Mouse (Mus musculus) heart, adult 2 months (tissue): ENCODE measurements around the gene Kng1. TPM values are rescaled to one million over a fixed set of nuclear protein-coding genes. Genes with fewer than 3 reads are reported as not detected.
A peak's percentile ranks its signal among the peaks of the same experiment; 100 is the strongest.
"Not testable (repeated sequence)": the region's sequence is repeated elsewhere in the genome, so short reads cannot be mapped to it uniquely, and the experiment has no call there.

Experiments
- DNase-seq, 2 experiments: peaks; one replicate each; pipeline ENCODE4 v3.0.0; 2021
- H3K27ac ChIP-seq: fragments of 200-600 bp; 2 replicates; pipeline ENCODE4 v1.8.1; 2022
- H3K27me3 ChIP-seq: fragments of 200-500 bp; 2 replicates; pipeline ENCODE4 v1.6.1; 2012; ENCODE audit warnings: mild to moderate bottlenecking, low read length, inconsistent platforms, mixed read lengths; ENCODE audit not compliant: control insufficient read depth, insufficient read depth
- H3K36me3 ChIP-seq: fragments of 200-500 bp; 2 replicates; pipeline ENCODE4 v1.6.1; 2012; ENCODE audit warnings: low read length, inconsistent platforms; ENCODE audit not compliant: control insufficient read depth, insufficient read depth
- H3K4me1 ChIP-seq: fragments of 200-500 bp; 2 replicates; pipeline ENCODE4 v1.6.1; 2011; ENCODE audit warnings: low read length; ENCODE audit not compliant: control insufficient read depth, insufficient read depth
- H3K4me3 ChIP-seq: fragments of 200-600 bp; 2 replicates; pipeline ENCODE4 v1.8.1; 2022
- H3K79me2 ChIP-seq: fragments of 200-500 bp; replicated peaks from 2 replicates; pipeline ENCODE4 v1.6.1; 2012; ENCODE audit warnings: mild to moderate bottlenecking, inconsistent platforms, low read length, moderate library complexity, mixed read lengths; ENCODE audit not compliant: control insufficient read depth, insufficient read depth
- H3K9ac ChIP-seq: fragments of 200-500 bp; 2 replicates; pipeline ENCODE4 v1.6.1; 2012; ENCODE audit warnings: low read depth, mild to moderate bottlenecking, control low read depth, inconsistent platforms, low read length, mixed read lengths
- CTCF ChIP-seq: fragments of 200-600 bp; IDR thresholded peaks from 2 replicates; pipeline ENCODE4 v1.8.1; 2022; ENCODE audit warnings: antibody characterized with exemption, mild to moderate bottlenecking, moderate library complexity
- EP300 ChIP-seq: fragments of 200-500 bp; IDR thresholded peaks from 2 replicates; pipeline ENCODE4 v1.6.1; 2011; ENCODE audit warnings: low read depth, low read length, control low read depth; ENCODE audit not compliant: insufficient read depth
- POLR2A ChIP-seq: fragments of 200-500 bp; IDR thresholded peaks from 2 replicates; pipeline ENCODE4 v1.6.1; 2011; ENCODE audit warnings: mild to moderate bottlenecking, low read depth, low read length, control low read depth; ENCODE audit not compliant: insufficient read depth
- WGBS: fragments of 180-500 bp; shearing (Covaris S2); methylation state at CpG from one replicate; pipeline ENCODE4 v1.1.7; 2018; 5-methylcytosine and 5-hydroxymethylcytosine counted together
- intact Hi-C: fragments of 180-260 bp; cut with DNase I; formaldehyde crosslinking; loops from one replicate; pipeline ENCODE4 v1.15.1; 2025
- polyA plus RNA-seq: library from polyadenylated mRNA; depleted of rRNA; stranded (reverse); fragments of >200 nt; gene quantifications from 2 replicates; pipeline ENCODE4 v1.2.3, GENCODE M21; 2012
- total RNA-seq, 2 experiments: library from RNA; stranded (reverse); gene quantifications; 2 replicates each; pipeline ENCODE4 v1.2.3; 2021

Kng1 gene
- total and polyA plus RNA-seq, 3 experiments: not detected

DNA sequence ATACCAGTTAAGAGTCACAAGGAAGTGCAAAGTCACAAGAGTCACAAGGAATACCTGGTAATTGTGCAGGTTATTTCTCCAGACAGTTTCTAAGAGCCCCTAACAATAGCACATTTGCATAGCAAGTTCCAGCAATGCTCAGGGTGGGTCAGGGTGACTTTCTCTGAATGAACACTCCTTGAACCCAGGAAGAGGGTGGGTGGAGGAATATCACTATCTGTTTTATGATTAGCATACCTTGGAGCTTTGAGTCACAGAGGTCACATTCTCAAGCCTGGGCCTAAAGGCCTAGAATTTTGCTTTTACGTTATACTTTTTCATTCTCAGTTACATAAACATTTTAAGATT, 40.4 kb downstream of the Kng1 start:
- H3K36me3 ChIP-seq, H3K27ac ChIP-seq, H3K27me3 ChIP-seq, intact Hi-C loops, DNase-seq, H3K9ac ChIP-seq, H3K4me1 ChIP-seq, H3K4me3 ChIP-seq, H3K79me2 ChIP-seq: not testable (repeated sequence)
- WGBS: 98% methylated on average over 1 of the region's 1 CpGs

DNA sequence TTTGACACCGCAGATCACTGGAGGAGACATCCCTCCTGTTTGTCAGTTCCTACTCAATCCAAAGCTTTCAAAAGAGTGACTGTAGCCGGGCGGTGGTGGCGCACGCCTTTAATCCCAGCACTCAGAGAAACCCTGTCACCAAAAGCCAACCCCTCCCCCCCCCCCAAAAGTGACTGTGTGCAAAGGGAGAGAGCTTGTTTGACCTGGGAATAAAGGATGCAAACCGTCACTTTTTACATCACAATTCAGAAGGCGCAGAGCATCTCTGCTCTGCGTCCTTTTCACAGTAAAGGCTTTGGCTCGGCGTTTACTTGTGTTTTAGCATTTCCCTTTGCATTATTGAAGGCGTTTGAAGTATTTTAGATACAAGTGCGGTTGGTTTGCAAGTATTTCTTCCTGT, 42.0 kb downstream of the Kng1 start:
- peak overlapping the region; percentile 3 for H3K4me3 ChIP-seq
- DNase-seq: no peak
- TF ChIP-seq CTCF: no peak
- no peak for TF ChIP-seq EP300
- TF ChIP-seq POLR2A: no peak
- H3K4me1 ChIP-seq: peaks cover 3% of the 10 kb centered on the region; the same call in 1 of the 2 replicates
- no peaks in the 10 kb centered on the region for H3K79me2 ChIP-seq
- no peak overlapping the region; the same call in 1 of the 2 replicates for H3K9ac ChIP-seq
- no peak overlapping the region for H3K27ac ChIP-seq
- WGBS: 47% methylated on average over 12 of the region's 12 CpGs
- no peaks in the 10 kb centered on the region for H3K36me3 ChIP-seq
- H3K27me3 ChIP-seq: no peaks in the 10 kb centered on the region
- intact Hi-C loops: no loop called here

GRCm38 (mm10) chr16:23100099-23100575, 42.5 kb downstream of the Kng1 start:
- Histone ChIP-seq H3K79me2 (no peaks in the 10 kb centered on the region), H3K9ac (peak overlapping the region; percentile 40), H3K27me3 (no peaks in the 10 kb centered on the region), H3K4me3 (peak overlapping the region; percentile 3), H3K4me1 (peaks cover 3% of the 10 kb centered on the region; the same call in 1 of the 2 replicates), H3K27ac (no peak overlapping the region), H3K36me3 (no peaks in the 10 kb centered on the region)
- TF ChIP-seq POLR2A (no peak), CTCF (no peak), EP300 (no peak)
- WGBS: 21% methylated on average over 9 of the region's 9 CpGs
- intact Hi-C loops: no loop called here
- peak in 1 of 2 experiments; percentile 45 for DNase-seq

DNA sequence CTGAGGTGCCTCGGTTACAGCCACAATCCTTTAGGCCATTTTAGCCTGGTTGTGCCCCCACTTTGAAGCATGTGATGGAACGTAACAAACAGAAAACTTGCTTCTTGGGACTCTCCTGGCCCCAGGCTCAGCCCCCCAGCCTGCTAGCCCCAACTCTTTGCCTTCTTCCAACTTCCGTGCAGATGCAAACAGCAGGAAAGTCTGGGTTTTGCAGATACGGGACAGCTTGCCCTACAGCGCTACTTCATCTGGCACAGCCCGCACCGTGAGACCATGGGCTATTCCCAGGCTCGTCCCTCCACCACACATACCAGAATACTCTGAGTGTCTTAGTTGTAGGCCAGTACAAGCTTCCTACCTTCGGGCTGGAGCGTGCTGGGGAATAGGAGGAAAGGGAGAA, 42.9 kb downstream of the Kng1 start:
- DNase-seq: peak in 1 of 2 experiments; percentile 29
- H3K9ac ChIP-seq: peak overlapping the region; percentile 19; the same call in 1 of the 2 replicates
- no peaks in the 10 kb centered on the region for H3K79me2 ChIP-seq
- TF ChIP-seq POLR2A (no peak), CTCF (no peak), EP300 (no peak)
- H3K4me1 ChIP-seq: peaks cover 3% of the 10 kb centered on the region; the same call in 1 of the 2 replicates
- H3K4me3 ChIP-seq: no peak overlapping the region
- H3K36me3 ChIP-seq: no peaks in the 10 kb centered on the region
- 33% methylated on average over 10 of the region's 10 CpGs for WGBS
- intact Hi-C loops: no loop called here
- no peaks in the 10 kb centered on the region for H3K27me3 ChIP-seq
- no peak overlapping the region for H3K27ac ChIP-seq

DNA sequence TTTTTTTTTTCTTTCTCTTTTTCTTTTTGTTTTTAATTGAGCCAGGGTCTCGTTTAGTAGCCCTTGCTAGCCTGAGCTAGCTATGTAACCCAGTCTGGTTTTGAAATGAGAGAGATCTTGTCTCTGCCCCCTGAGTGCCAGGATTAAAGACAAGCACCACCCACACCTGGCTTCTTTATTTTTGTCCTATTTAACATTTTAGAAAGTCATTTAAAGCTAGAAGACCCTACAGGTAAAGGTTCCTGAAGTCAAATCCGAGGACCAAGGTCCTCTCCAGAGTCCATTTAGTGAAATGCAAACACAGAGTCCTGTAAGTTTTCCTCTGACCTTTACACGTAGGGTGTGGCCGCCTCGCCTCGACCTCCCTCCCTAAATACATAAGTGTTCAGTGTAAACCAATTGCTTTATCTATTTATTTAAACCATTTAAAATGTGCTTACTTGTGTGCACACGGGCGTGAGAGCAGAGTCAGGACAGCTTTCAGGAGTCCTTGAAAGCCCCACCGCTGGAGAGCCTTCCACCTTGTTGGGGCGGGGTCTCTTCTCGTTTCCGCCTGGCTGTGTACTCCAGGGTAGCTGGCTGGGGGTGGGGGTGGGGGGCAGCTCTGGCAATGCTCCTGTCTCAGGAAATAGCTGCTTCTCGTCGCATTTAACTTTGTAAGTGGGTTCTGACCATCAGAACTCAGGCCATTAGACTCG, 44.8 kb downstream of the Kng1 start:
- TF ChIP-seq POLR2A: no peak
- TF ChIP-seq EP300: no peak
- TF ChIP-seq CTCF: no peak
- 18% methylated on average over 15 of the region's 15 CpGs for WGBS
- Histone ChIP-seq H3K79me2 (no peaks in the 10 kb centered on the region), H3K27me3 (no peaks in the 10 kb centered on the region), H3K36me3 (no peaks in the 10 kb centered on the region), H3K9ac (peak overlapping the region; percentile 70), H3K27ac (no peak overlapping the region), H3K4me3 (peak overlapping the region; percentile 12), H3K4me1 (peaks cover 3% of the 10 kb centered on the region)
- intact Hi-C loops: no loop called here
- DNase-seq: no peak

DNA sequence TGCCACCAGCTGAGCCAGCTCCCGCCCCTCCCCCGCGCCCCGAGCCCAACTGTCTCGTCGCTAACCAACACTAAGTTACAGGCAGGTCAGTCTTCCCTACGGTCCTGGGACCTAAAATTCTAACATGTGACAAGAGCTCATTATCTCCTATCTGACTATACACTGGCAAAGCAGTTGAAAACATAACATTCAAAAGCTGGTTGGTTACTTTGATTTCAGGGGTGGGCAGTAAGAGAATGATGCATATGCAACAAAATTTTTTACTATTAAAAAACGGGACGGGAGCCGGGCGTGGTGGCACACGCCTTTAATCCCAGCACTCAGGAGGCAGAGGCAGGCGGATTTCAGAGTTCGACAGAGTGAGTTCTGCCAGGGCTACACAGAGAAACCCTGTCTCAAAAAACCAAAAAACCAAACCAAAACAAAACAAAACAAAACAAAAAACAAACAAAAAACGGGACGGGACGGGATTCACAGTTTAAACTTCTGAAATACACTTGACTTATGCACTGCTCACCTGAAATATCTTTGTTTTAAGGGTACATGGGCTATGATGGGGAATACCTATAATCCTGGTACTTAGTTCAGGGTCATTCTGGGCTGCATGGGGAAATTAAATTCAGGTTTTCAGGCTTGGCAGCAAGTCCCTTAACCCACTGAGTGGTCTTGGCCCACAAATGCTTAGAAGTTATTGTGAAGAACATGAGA, 45.5 kb downstream of the Kng1 start:
- intact Hi-C loops: no loop called here
- no peak for DNase-seq
- 33% methylated on average over 17 of the region's 17 CpGs for WGBS
- TF ChIP-seq EP300 (no peak), CTCF (no peak), POLR2A (no peak)
- H3K4me1 ChIP-seq: peaks cover 3% of the 10 kb centered on the region
- H3K9ac ChIP-seq: peak overlapping the region; percentile 70
- H3K27ac ChIP-seq: no peak overlapping the region
- no peak overlapping the region; the same call in 1 of the 2 replicates for H3K4me3 ChIP-seq
- no peaks in the 10 kb centered on the region for H3K36me3 ChIP-seq
- H3K79me2 ChIP-seq: peaks cover 2% of the 10 kb centered on the region; the same call in 1 of the 2 replicates
- no peaks in the 10 kb centered on the region for H3K27me3 ChIP-seq
